Mouse (Mus musculus) forebrain, embryonic 15.5 days (tissue): ENCODE results near the gene Zwint. TPM values are rescaled to one million over a fixed set of nuclear protein-coding genes. Genes with fewer than 3 reads are reported as not detected.

Source experiments
- ATAC-seq: fragments of 200-750 bp; cut with Nextera tagmentation; replicated peaks from 2 replicates; pipeline ENCODE4 v1.8.0; 2017; ENCODE audit warnings: mild to moderate bottlenecking, moderate TSS enrichment, moderate library complexity
- H3K27ac ChIP-seq: fragments of 300-500 bp; sonication (generic); replicated peaks from 2 replicates; pipeline ENCODE4 v1.5.1; 2015; ENCODE audit warnings: mild to moderate bottlenecking, inconsistent platforms
- H3K27me3 ChIP-seq: fragments of 300-500 bp; sonication (generic); 2 replicates; pipeline ENCODE4 v1.6.1; 2015; ENCODE audit warnings: inconsistent platforms
- H3K36me3 ChIP-seq: fragments of 300-500 bp; sonication (generic); 2 replicates; pipeline ENCODE4 v1.6.1; 2015; ENCODE audit warnings: mild to moderate bottlenecking, inconsistent platforms
- H3K4me1 ChIP-seq: fragments of 300-500 bp; sonication (generic); 2 replicates; pipeline ENCODE4 v1.6.1; 2015; ENCODE audit warnings: inconsistent platforms
- H3K4me2 ChIP-seq: fragments of 300-500 bp; sonication (generic); replicated peaks from 2 replicates; pipeline ENCODE4 v1.6.1; 2015; ENCODE audit warnings: mild to moderate bottlenecking, inconsistent platforms
- H3K4me3 ChIP-seq: fragments of 300-500 bp; sonication (generic); 2 replicates; pipeline ENCODE4 v1.5.1; 2015; ENCODE audit warnings: mild to moderate bottlenecking, inconsistent platforms
- H3K9ac ChIP-seq: fragments of 300-500 bp; sonication (generic); replicated peaks from 2 replicates; pipeline ENCODE4 v1.6.1; 2015; ENCODE audit warnings: mild to moderate bottlenecking, inconsistent platforms
- H3K9me3 ChIP-seq: fragments of 300-500 bp; sonication (generic); 2 replicates; pipeline ENCODE4 v1.6.1; 2016; ENCODE audit warnings: inconsistent platforms
- WGBS: fragments of 180-500 bp; shearing (Covaris S2); methylation state at CpG from one replicate; pipeline ENCODE4 v1.1.7; 2015; ENCODE audit warnings: mixed read lengths; 5-methylcytosine and 5-hydroxymethylcytosine counted together
- polyA plus RNA-seq: library from polyadenylated mRNA; unstranded; fragments of >200 nt; fragmentation: Nextera tagmentation; extraction: Ambion mirVana; gene quantifications from 2 replicates; pipeline ENCODE4 v1.2.1, GENCODE M21; 2015

The Zwint gene
- polyA plus RNA-seq: 523 and 561 TPM in 2 replicates

DNA sequence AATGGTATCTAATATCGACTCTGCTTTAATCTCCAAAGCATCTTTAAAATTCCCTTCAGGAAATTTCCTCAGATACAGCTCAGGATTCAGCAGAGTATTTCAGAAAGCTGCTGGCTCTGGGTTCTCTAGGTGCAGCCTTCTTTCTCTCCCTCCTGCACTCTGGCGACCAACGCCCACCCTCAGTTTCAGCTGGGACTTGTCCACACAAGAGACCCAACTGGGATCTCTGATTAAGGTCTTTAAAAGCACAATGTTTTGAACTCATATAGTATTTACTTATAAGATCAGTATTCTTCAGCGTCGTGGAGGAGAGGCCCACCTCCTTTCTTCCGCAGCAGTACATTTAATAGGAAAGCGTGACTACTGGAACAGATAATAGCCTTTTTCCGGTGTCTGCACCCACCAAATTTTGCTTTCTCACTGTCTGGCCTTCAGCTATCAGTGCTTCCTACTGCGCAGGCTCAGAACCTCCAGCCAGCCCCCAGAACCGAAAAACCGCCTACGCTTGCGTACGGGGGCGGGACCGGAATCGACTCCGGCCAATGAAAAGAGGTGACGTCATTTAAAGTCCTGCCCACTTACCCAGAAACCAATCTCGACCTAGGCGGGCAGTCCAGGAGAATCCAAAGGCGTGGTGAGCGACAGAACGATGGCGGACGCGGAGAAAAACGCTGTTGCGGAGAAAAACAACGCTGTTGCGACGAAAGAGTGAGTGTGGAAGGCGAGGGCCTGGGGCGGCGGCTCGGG lies at the start of gene Zwint:
TSS of gene Zwint (plus strand) at position 576 of the 747 bp plus-strand sequence.
- Histone ChIP-seq H3K9me3 (no peaks in the 10 kb centered on the region), H3K4me3 (peak within 1 kb of the TSS; percentile 92), H3K4me2 (peak within 1 kb of the TSS; percentile 60), H3K36me3 (peaks cover 29% of the 10 kb centered on the region), H3K27ac (peak within 1 kb of the TSS; percentile 97), H3K27me3 (no peaks in the 10 kb centered on the region), H3K9ac (peak within 1 kb of the TSS; percentile 86), H3K4me1 (peaks cover 31% of the 10 kb centered on the region)
- 2% methylated on average over 36 of the region's 36 CpGs for WGBS
- peak; percentile 99 for ATAC-seq

DNA sequence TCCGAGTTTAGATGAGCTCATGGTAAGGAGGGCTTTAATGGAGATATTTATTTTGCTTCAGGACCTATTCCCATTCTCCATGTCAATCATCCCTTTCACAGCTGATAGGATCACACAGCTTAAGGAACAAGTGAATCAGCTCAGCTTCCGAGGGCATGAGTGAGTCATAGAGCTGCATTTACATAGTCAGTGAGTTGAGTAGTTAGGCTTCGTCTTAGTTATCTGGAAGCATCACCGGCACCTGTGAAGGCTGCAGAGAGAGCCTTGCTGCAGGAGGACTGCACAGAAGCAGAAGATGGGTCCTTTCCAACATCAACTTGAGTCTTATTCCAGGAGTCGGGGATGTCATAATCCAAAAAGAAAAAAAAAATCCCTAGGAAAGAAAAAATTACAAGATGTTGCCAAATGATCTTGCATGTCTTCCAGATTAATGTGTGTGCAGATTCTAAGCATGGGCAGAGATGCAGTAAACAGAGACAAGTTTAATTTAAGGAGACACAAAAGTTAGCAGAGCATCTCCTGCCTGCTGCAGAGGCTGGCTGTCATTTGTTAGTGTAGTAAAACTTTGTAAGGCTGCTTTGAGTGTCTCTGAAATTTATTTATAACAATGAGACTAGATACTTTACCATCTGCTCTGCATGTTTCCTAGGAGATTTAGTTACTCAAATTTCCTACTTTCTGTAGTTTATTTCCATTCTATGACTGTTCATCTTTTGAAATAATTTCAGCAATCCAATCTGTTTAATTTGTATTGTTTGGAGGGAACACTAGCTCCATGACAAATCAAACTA lies 41.3 kb upstream of the Zwint start:
- Histone ChIP-seq H3K4me2 (no peak overlapping the region), H3K27me3 (no peaks in the 10 kb centered on the region), H3K4me3 (no peak overlapping the region), H3K9me3 (no peaks in the 10 kb centered on the region), H3K27ac (no peak overlapping the region), H3K9ac (no peak overlapping the region), H3K36me3 (no peaks in the 10 kb centered on the region), H3K4me1 (no peaks in the 10 kb centered on the region)
- WGBS: 85% methylated on average over 5 of the region's 5 CpGs
- no peak for ATAC-seq

DNA sequence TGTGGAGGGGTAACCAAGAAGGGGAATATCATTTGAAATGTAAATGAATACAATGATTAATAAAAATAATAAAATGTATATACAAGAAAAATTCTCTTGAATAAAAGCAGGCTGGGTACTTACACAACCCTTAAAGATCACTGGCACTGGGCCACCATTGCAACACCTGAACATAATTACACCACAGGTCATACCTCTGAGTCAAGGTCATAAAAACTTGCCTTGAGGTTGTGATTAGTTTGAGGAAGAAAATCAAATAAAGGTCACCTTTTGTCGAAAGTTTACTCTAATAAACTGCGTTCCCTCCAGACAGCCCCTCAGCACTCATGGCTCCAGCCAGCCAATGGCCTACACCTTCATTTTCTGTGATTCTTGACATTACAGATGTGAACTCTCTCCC lies 38.5 kb upstream of the Zwint start:
- H3K4me1 ChIP-seq: no peaks in the 10 kb centered on the region
- H3K36me3 ChIP-seq: no peaks in the 10 kb centered on the region
- no peak overlapping the region for H3K9ac ChIP-seq
- no peaks in the 10 kb centered on the region for H3K9me3 ChIP-seq
- H3K27ac ChIP-seq: no peak overlapping the region
- H3K27me3 ChIP-seq: no peaks in the 10 kb centered on the region
- no peak for ATAC-seq
- H3K4me3 ChIP-seq: no peak overlapping the region
- no peak overlapping the region for H3K4me2 ChIP-seq
- 81% methylated on average over 2 of the region's 2 CpGs for WGBS

DNA sequence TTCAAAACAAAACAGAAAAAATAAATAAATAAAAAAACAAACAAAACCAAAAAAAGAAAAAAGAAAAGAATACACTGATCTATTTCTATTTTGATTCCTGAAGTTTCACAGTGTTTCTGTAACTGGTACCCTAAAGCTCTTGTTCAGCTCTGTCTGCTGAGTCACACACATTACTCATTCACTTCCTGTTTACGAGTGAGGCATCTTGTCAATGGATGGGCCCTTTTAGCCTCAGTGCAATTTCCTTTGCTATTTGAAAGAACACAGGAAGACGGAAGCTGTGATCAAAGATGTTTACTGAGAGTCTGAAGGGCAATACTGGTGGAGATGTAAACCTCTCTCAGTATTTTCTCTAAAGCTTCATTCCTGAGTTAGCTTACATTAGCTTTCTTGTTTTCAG lies 34.1 kb upstream of the Zwint start:
- no peak overlapping the region for H3K27ac ChIP-seq
- H3K4me3 ChIP-seq: no peak overlapping the region
- no peak overlapping the region for H3K9ac ChIP-seq
- H3K4me1 ChIP-seq: no peaks in the 10 kb centered on the region
- ATAC-seq: no peak
- no peak overlapping the region for H3K4me2 ChIP-seq
- no peaks in the 10 kb centered on the region for H3K27me3 ChIP-seq
- H3K9me3 ChIP-seq: no peaks in the 10 kb centered on the region
- 73% methylated on average over 2 of the region's 2 CpGs for WGBS
- H3K36me3 ChIP-seq: no peaks in the 10 kb centered on the region

DNA sequence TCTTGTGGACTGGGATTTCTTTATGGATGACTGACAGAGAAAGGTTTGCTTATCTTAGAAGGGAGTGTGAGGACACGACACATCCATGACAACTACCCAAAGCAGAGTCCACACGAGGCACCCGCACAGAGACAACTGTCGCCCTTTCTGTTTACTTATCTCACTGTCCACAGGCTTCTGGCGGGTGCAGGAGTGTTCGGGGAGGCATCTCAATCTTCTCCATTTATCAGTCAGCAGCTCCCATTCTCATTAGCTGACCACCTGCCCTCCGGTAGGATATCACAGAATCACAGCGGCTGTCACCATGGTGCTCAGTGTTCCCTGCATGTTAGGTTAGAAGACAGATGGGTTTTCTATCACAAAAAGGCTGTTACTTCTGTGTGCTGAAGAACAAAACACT lies 31.1 kb upstream of the Zwint start:
- WGBS: 89% methylated on average over 8 of the region's 8 CpGs
- no peak overlapping the region for H3K27ac ChIP-seq
- H3K4me2 ChIP-seq: no peak overlapping the region
- H3K27me3 ChIP-seq: no peaks in the 10 kb centered on the region
- no peak for ATAC-seq
- H3K36me3 ChIP-seq: no peaks in the 10 kb centered on the region
- H3K9ac ChIP-seq: no peak overlapping the region
- H3K9me3 ChIP-seq: no peaks in the 10 kb centered on the region
- no peaks in the 10 kb centered on the region for H3K4me1 ChIP-seq
- no peak overlapping the region for H3K4me3 ChIP-seq

DNA sequence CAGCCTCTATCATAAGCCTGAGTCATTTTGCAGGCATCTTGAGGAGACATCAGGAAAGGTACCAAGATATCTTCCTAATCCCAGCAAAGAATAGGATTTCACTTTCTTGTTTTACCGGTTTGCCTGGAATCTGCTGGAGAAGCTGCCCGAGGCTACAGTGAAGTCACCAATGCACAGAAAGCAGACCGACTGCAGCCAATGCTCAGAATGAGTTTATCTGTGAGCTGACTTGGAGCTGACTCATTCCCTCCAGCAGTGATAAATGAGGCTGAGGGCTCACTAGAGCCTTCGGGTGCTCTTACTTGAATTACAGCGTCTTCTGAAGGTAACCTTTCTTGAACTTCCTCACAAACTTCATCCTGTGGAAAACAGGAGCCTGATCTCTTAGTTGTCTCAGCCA lies 20.5 kb upstream of the Zwint start:
- H3K9ac ChIP-seq: no peak overlapping the region
- no peak for ATAC-seq
- no peak overlapping the region for H3K27ac ChIP-seq
- no peaks in the 10 kb centered on the region for H3K36me3 ChIP-seq
- no peaks in the 10 kb centered on the region for H3K9me3 ChIP-seq
- no peak overlapping the region for H3K4me2 ChIP-seq
- no peaks in the 10 kb centered on the region for H3K27me3 ChIP-seq
- no peaks in the 10 kb centered on the region for H3K4me1 ChIP-seq
- WGBS: 75% methylated on average over 5 of the region's 5 CpGs
- H3K4me3 ChIP-seq: no peak overlapping the region

DNA sequence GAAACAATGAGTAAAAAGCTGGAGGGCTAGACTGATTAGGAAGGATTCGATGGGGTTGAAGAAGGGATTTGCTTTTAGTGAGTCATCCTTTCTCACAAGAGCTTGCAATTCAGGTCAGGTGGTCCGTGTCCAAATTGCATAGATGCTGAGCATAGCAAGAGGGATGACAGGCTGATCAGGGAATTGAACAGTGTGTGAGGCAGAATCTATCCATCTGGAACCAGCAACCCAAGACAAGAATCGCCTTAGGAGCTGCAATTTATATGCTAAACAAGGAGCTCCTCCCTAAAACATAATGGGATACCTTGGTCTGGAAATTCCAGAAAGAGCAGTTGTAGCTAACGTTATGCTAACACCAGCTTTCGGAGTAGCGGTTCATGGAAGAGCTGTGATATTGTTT lies 3.8 kb upstream of the Zwint start:
- no peak overlapping the region for H3K4me2 ChIP-seq
- H3K9me3 ChIP-seq: no peaks in the 10 kb centered on the region
- H3K4me1 ChIP-seq: peaks cover 11% of the 10 kb centered on the region
- no peaks in the 10 kb centered on the region for H3K36me3 ChIP-seq
- 44% methylated on average over 6 of the region's 6 CpGs for WGBS
- H3K27ac ChIP-seq: no peak overlapping the region
- ATAC-seq: no peak
- no peak overlapping the region for H3K9ac ChIP-seq
- no peaks in the 10 kb centered on the region for H3K27me3 ChIP-seq
- no peak overlapping the region for H3K4me3 ChIP-seq

DNA sequence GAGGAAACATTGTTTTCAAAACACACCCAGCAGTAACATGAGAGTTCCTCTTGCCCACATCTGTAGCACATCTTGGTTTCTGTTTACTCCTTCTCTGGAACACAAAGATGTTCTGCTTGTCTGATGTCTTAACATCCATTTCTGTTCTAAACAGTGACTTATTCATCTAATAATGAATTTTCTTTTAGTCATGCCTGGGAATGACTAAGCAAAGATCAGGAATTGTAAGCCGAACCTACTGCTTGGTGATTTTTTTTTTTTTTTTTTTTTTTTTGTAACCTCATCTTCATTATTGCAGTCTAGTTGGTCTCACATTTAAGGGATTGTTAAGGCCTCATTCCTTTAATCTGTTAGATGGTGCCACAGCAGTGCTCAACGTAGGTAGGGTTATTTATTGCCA lies 848 bp upstream of the Zwint start:
- ATAC-seq: 0 out of 2 replicates have a peak, but pooled peaks have one; percentile 3
- no peak overlapping the region for H3K9ac ChIP-seq
- H3K27me3 ChIP-seq: no peaks in the 10 kb centered on the region
- H3K9me3 ChIP-seq: no peaks in the 10 kb centered on the region
- 82% methylated on average over 2 of the region's 2 CpGs for WGBS
- peak overlapping the region; percentile 52 for H3K4me2 ChIP-seq
- peaks cover 31% of the 10 kb centered on the region for H3K4me1 ChIP-seq
- H3K4me3 ChIP-seq: peak overlapping the region; percentile 92; the same call in 1 of the 2 replicates
- peak overlapping the region; percentile 97 for H3K27ac ChIP-seq
- peaks cover 23% of the 10 kb centered on the region for H3K36me3 ChIP-seq

DNA sequence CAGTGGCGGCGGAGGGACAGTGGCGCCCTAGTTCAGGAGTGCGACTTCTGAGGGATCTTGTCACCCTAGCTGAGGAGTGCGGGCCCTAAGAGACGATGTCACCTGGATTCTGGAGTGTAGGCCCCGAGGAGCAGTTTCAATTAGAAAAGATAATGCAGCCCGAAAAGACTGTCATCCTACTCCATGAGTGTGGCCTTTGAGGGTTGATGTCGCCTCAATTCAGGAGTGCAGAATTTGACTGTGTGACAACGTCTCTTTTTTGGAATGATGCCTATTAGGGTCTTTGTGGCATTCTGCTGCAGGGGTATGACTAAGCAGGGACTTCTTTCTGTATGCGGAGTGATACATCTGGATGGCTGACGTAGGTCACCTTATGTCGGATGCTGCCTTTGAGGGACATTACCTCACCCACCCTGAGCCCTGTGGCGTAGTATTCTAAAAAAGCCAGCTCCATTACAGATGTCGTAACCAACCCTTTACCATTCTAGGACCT lies 418 bp downstream of the Zwint start:
- ATAC-seq: peak; percentile 79
- H3K27ac ChIP-seq: peak overlapping the region; percentile 97
- H3K36me3 ChIP-seq: peaks cover 33% of the 10 kb centered on the region
- no peaks in the 10 kb centered on the region for H3K9me3 ChIP-seq
- peaks cover 31% of the 10 kb centered on the region for H3K4me1 ChIP-seq
- peak overlapping the region; percentile 60 for H3K4me2 ChIP-seq
- WGBS: under 1% methylated on average over 15 of the region's 15 CpGs
- peak overlapping the region; percentile 86 for H3K9ac ChIP-seq
- no peaks in the 10 kb centered on the region for H3K27me3 ChIP-seq
- peak overlapping the region; percentile 92 for H3K4me3 ChIP-seq

DNA sequence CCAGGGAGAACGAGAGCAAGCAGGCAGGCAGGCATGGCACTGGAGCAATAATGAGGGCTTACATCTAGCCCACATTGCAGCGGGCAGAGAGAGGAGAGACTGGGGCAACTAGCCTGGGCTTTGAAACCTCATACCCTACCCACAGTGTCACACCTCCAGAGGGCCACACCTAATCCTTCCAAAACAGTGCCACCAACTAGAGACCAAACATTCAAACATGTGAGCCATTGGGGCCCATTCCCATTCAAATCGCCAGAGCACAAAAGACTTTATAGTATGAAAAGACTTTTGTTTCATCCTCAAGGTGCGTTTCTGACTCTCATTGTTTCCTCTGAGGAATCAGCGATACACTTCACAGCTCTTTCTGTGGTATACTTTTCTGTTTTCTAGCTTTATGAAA lies 4.6 kb downstream of the Zwint start:
- ATAC-seq: no peak
- Histone ChIP-seq H3K4me3 (no peak overlapping the region), H3K36me3 (peaks cover 68% of the 10 kb centered on the region), H3K4me1 (peaks cover 28% of the 10 kb centered on the region), H3K9me3 (no peaks in the 10 kb centered on the region), H3K9ac (no peak overlapping the region), H3K4me2 (no peak overlapping the region), H3K27ac (no peak overlapping the region), H3K27me3 (no peaks in the 10 kb centered on the region)
- WGBS: 90% methylated on average over 5 of the region's 5 CpGs

DNA sequence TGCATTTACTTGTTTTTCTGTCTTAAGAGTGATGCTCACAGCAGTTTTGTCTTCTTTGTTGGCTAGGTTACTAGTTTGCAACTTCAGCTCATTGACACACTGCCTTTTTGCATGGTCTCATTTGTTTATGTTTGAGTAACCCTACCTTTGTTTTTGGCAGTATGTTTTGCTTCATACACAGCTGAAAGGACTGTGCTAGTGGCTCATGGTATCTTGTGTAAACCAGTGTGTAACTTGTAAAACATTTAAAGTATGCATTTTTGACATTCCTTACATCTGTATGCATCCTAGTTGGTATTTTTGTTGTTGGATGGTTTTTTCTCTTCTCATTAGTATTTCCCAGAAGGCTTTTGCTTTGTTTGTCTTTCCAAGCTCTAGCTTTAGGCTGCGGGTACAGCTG lies 5.7 kb downstream of the Zwint start:
- Histone ChIP-seq H3K9me3 (no peaks in the 10 kb centered on the region), H3K4me3 (no peak overlapping the region), H3K4me2 (no peak overlapping the region), H3K36me3 (peaks cover 78% of the 10 kb centered on the region), H3K27ac (no peak overlapping the region), H3K27me3 (no peaks in the 10 kb centered on the region), H3K9ac (no peak overlapping the region), H3K4me1 (peaks cover 26% of the 10 kb centered on the region)
- no peak for ATAC-seq
- WGBS: 94% methylated on average over 1 of the region's 1 CpGs

DNA sequence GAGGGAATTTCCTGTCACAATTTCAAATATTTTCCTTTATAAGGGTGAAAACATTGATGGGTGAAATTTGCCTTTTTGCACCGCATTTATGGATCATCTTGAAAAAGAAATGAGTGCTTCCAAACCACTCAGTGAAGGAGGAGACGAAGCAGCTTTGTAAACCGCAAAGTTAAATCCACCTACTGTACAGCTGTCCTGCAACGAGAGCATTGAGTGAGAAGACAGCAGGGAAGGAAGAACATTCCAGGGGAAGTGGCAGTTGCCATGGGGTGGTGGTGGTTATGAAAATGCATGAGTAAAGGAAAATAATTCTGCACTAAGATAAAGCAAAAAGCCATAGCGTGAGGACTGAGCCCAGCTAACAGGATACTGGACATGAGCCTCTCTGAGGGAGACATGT lies 13.2 kb downstream of the Zwint start:
- Histone ChIP-seq H3K9ac (no peak overlapping the region), H3K27me3 (no peaks in the 10 kb centered on the region), H3K4me2 (no peak overlapping the region), H3K4me3 (no peak overlapping the region), H3K4me1 (no peaks in the 10 kb centered on the region), H3K9me3 (no peaks in the 10 kb centered on the region), H3K36me3 (peaks cover 62% of the 10 kb centered on the region), H3K27ac (no peak overlapping the region)
- WGBS: 93% methylated on average over 5 of the region's 5 CpGs
- ATAC-seq: no peak
